Mouse (Mus musculus) spleen, postnatal 14 days (tissue): ENCODE measurements at regions not wholly inside any gene's neighbourhood (a gene's known extent, or its start where the extent isn't known, plus 50 kb on each side); places are given as distances from the start of the nearest gene placed in this dataset.

Experiments used
- DNase-seq, 2 experiments: peaks; one replicate each; pipeline ENCODE4 v3.0.0; 2021 to 2022; ENCODE audit warnings: low spot score in 2 of 2

GRCm38 (mm10) chr17:85823036-85823435 is 135.0 kb upstream of the Six2 start:
- no peak for DNase-seq

- no peak for DNase-seq
Observed at GRCm38 (mm10) chr17:85821861-85822260, 133.8 kb upstream of the Six2 start.

- DNase-seq, result no peak
Observed at GRCm38 (mm10) chr17:85818098-85818855, 130.2 kb upstream of the Six2 start.

GRCm38 (mm10) chr17:85816521-85816920 is 128.4 kb upstream of the Six2 start:
- no peak for DNase-seq

GRCm38 (mm10) chr17:85816056-85816455 is 128.0 kb upstream of the Six2 start:
- DNase-seq, result no peak

- DNase-seq, result no peak
Observed at GRCm38 (mm10) chr17:85808580-85808979, 120.5 kb upstream of the Six2 start.

GRCm38 (mm10) chr17:85805726-85806359 is 117.8 kb upstream of the Six2 start:
- no peak for DNase-seq

GRCm38 (mm10) chr17:85804631-85805030 is 116.6 kb upstream of the Six2 start:
- no peak for DNase-seq

- no peak for DNase-seq
Observed at GRCm38 (mm10) chr17:85801734-85802133, 113.7 kb upstream of the Six2 start.

GRCm38 (mm10) chr17:85801079-85801605 is 113.1 kb upstream of the Six2 start:
- DNase-seq, result no peak

GRCm38 (mm10) chr17:85800357-85801078 is 112.4 kb upstream of the Six2 start:
- DNase-seq, result no peak

GRCm38 (mm10) chr17:85799865-85800356 is 111.8 kb upstream of the Six2 start:
- no peak for DNase-seq

GRCm38 (mm10) chr17:85799081-85799864 is 111.2 kb upstream of the Six2 start:
- no peak for DNase-seq

- DNase-seq, result no peak
Observed at GRCm38 (mm10) chr17:85797755-85798154, 109.7 kb upstream of the Six2 start.

- DNase-seq, result no peak
Observed at GRCm38 (mm10) chr17:85795820-85796219, 107.7 kb upstream of the Six2 start.

GRCm38 (mm10) chr17:85785625-85786294 is 97.7 kb upstream of the Six2 start:
- DNase-seq, result no peak

GRCm38 (mm10) chr17:85780477-85780876 is 92.4 kb upstream of the Six2 start:
- DNase-seq, result no peak

GRCm38 (mm10) chr17:85776876-85777275 is 88.8 kb upstream of the Six2 start:
- no peak for DNase-seq

- DNase-seq, result no peak
Observed at GRCm38 (mm10) chr17:85768341-85768740, 80.3 kb upstream of the Six2 start.

GRCm38 (mm10) chr17:85767201-85767862 is 79.3 kb upstream of the Six2 start:
- no peak for DNase-seq
